Mouse (Mus musculus): ENCODE measurements around the gene Psip1.
"Not testable (repeated sequence)": the region's sequence is repeated elsewhere in the genome, so short reads cannot be mapped to it uniquely, and the experiment has no call there.

Gene Psip1

GRCm38 (mm10) chr4:83501037-83501430 is 14.8 kb upstream of the Psip1 start:
- no peak for DNase-seq (ENCODE audit: low spot score)

- no peak for DNase-seq (ENCODE audit: low spot score)
Observed at GRCm38 (mm10) chr4:83500154-83501036, 14.1 kb upstream of the Psip1 start.

- not testable (repeated sequence) for DNase-seq (ENCODE audit: low spot score)
Observed at GRCm38 (mm10) chr4:83497013-83497412, 10.8 kb upstream of the Psip1 start.

GRCm38 (mm10) chr4:83493112-83493511 is 6.9 kb upstream of the Psip1 start:
- no peak for DNase-seq (ENCODE audit: low spot score)

GRCm38 (mm10) chr4:83489121-83489520 is 2.9 kb upstream of the Psip1 start:
- DNase-seq (ENCODE audit: low spot score), result no peak

- DNase-seq (ENCODE audit: low spot score), result peak; percentile 78
Observed at GRCm38 (mm10) chr4:83485735-83486116, 533 bp downstream of the Psip1 start.

- DNase-seq (ENCODE audit: low spot score), result no peak
Observed at GRCm38 (mm10) chr4:83485250-83485649, 1.0 kb downstream of the Psip1 start.

GRCm38 (mm10) chr4:83468208-83468607 is 18.1 kb downstream of the Psip1 start:
- DNase-seq (ENCODE audit: low spot score), result no peak

- no peak for DNase-seq (ENCODE audit: low spot score)
Observed at GRCm38 (mm10) chr4:83467615-83468014, 18.6 kb downstream of the Psip1 start.

GRCm38 (mm10) chr4:83464827-83465226 is 21.4 kb downstream of the Psip1 start:
- DNase-seq (ENCODE audit: low spot score), result no peak

- DNase-seq (ENCODE audit: low spot score), result no peak
Observed at GRCm38 (mm10) chr4:83460106-83460505, 26.2 kb downstream of the Psip1 start.

GRCm38 (mm10) chr4:83450785-83451184 is 35.5 kb downstream of the Psip1 start:
- no peak for DNase-seq (ENCODE audit: low spot score)

- no peak for DNase-seq (ENCODE audit: low spot score)
Observed at GRCm38 (mm10) chr4:83441050-83441449, 45.2 kb downstream of the Psip1 start.

- no peak for DNase-seq (ENCODE audit: low spot score)
Observed at GRCm38 (mm10) chr4:83439045-83439444, 47.2 kb downstream of the Psip1 start.

- no peak for DNase-seq (ENCODE audit: low spot score)
Observed at GRCm38 (mm10) chr4:83438116-83438515, 48.1 kb downstream of the Psip1 start.

GRCm38 (mm10) chr4:83436375-83436774 is 49.9 kb downstream of the Psip1 start:
- DNase-seq (ENCODE audit: low spot score), result no peak

GRCm38 (mm10) chr4:83432901-83433300 is 53.4 kb downstream of the Psip1 start:
- no peak for DNase-seq (ENCODE audit: low spot score)

- DNase-seq (ENCODE audit: low spot score), result no peak
Observed at GRCm38 (mm10) chr4:83431950-83432349, 54.3 kb downstream of the Psip1 start.

GRCm38 (mm10) chr4:83428845-83429244 is 57.4 kb downstream of the Psip1 start:
- no peak for DNase-seq (ENCODE audit: low spot score)

- DNase-seq (ENCODE audit: low spot score), result no peak
Observed at GRCm38 (mm10) chr4:83427696-83428095, 58.6 kb downstream of the Psip1 start.

- DNase-seq (ENCODE audit: low spot score), result no peak
Observed at GRCm38 (mm10) chr4:83427141-83427540, 59.1 kb downstream of the Psip1 start.

- DNase-seq (ENCODE audit: low spot score), result no peak
Observed at GRCm38 (mm10) chr4:83425119-83425518, 61.1 kb downstream of the Psip1 start.

GRCm38 (mm10) chr4:83423641-83424040 is 62.6 kb downstream of the Psip1 start:
- DNase-seq (ENCODE audit: low spot score), result no peak

- no peak for DNase-seq (ENCODE audit: low spot score)
Observed at GRCm38 (mm10) chr4:83418781-83419180, 67.5 kb downstream of the Psip1 start.
